Mouse (Mus musculus): Measurements from ENCODE around the gene Nell1.

Gene Nell1

GRCm38 (mm10) chr7:50850271-50850670 lies 875.6 kb downstream of the Nell1 start:
- ATAC-seq (ENCODE audit: low TSS enrichment): no peak

- no peak for ATAC-seq (ENCODE audit: low TSS enrichment)
These were observed 895.5 kb downstream of the Nell1 start for GRCm38 (mm10) chr7:50870181-50870580.

DNA sequence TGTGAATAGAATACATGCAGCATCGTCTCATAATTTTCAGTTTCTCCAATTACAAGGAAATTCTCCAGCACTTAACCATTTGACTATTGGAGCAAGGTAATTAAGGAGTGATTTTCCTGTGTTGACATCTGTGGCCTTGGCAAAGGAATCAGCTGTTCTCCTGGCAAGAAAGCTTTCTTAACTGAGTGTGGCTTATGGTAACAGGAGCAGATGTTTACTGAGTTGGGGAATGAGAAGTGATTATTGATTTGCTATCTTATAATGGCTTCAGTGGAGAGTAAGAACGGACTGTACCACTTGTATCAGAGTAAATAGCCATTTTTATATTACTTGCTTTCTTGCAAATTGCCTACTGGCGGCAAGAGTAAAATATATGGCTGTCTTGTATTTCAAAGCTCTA lies 913.0 kb downstream of the Nell1 start:
- ATAC-seq (ENCODE audit: low TSS enrichment): no peak

- no peak for ATAC-seq (ENCODE audit: low TSS enrichment)
These were observed 925.0 kb downstream of the Nell1 start for GRCm38 (mm10) chr7:50899541-50900088.

All from frontal cortex, adult (tissue).